ENCODE assay signal across 11 mouse cellular contexts in genomic region chr11:57459759-57460158, GRCm38 (mm10). TPM values are rescaled to one million over a fixed set of nuclear protein-coding genes. Genes with fewer than 3 reads are reported as not detected.
DNase-seq lines count a peak whose midpoint lies in the region; TF ChIP-seq lines count a peak whose summit lies in the region.
"Had no signal": no experiment of that assay in that cellular context is flagged by ENCODE, and none has a peak within 500 bp of the region (broad histone marks: within the 10 kb centered on the region; RNA-seq: fewer than 3 reads in every experiment).

No protein-coding gene starts in this region.

- no peaks in the 10 kb centered on the region for H3K4me1 ChIP-seq in lung, adult 2 months (ENCODE audit: control insufficient read depth, insufficient read depth, low read length)
- H3K4me1 ChIP-seq: embryonic facial prominence, embryonic 13.5 days; forebrain, embryonic 15.5 days; heart, embryonic 12.5 days; limb, embryonic 13.5 days had no signal

- DNase-seq in ovary, adult 18-20 months (ENCODE audit: low spot score) = peak; percentile 6
- DNase-seq in ovary, postnatal 10 days (ENCODE audit: low spot score) = no peak
- peak; percentile 23 for DNase-seq in cerebellum, adult 8-10 months
- DNase-seq in gastrocnemius, postnatal 14 days = peak; percentile 58
- peak; percentile 28 to 35 for DNase-seq in urinary bladder, postnatal 36 days (ENCODE audit: low spot score in 2 of 2)
- DNase-seq in lung, adult 2 months = no peak
- DNase-seq in thymus, postnatal 36 days = no peak

- intact Hi-C loops in gastrocnemius, postnatal 14 days (cut with DNase I; ENCODE audit: low total_unique reads) = loop anchor here (10.0 kb wide), 1 partner anchor 1325 kb away; no protein-coding TSS in a partner anchor

- no peak for TF ChIP-seq POLR2A in lung, adult 2 months (IDR thresholded peaks at IDR 0.05; ENCODE audit: borderline replicate concordance, extremely low read depth, low read depth, low read length)

- TF ChIP-seq CTCF in lung, adult 2 months (IDR thresholded peaks at IDR 0.05; ENCODE audit: insufficient read depth, low read length) = no peak

- WGBS in lung, adult 2 months = 60% methylated on average over 6 of the region's 6 CpGs

- no peak overlapping the region for H3K4me3 ChIP-seq in lung, adult 2 months (replicated peaks; ENCODE audit: extremely low read depth, low read depth, low read length)
- H3K4me3 ChIP-seq: embryonic facial prominence, embryonic 13.5 days; forebrain, embryonic 15.5 days; heart, embryonic 12.5 days; limb, embryonic 13.5 days had no signal

RNA-seq across cellular contexts. Expression of gene Fam114a2, which starts 58.7 kb away (rescaled TPM):
- total RNA-seq in gastrocnemius, postnatal 14 days (2021) = 10 to 100 TPM; 41.0 to 43.2 TPM
- 20.2 and 30.6 TPM in 2 replicates for polyA plus RNA-seq in lung, adult 2 months (2012; rRNA removed)

RNA-seq across cellular contexts. Expression of gene Mfap3, which starts 58.7 kb away (rescaled TPM):
- 10 to 100 TPM; 10.7 to 12.9 TPM for total RNA-seq in gastrocnemius, postnatal 14 days (2021)
- polyA plus RNA-seq in lung, adult 2 months (2012; rRNA removed) = 10.3 and 11.0 TPM in 2 replicates

Comparison
In these comparisons a context has a peak if more than half of its experiments do, and no peak if none do; other contexts are left out.
1. DNase-seq: peak in ovary, adult 18-20 months (single experiment), cerebellum, adult 8-10 months (single experiment), gastrocnemius, postnatal 14 days (single experiment) and urinary bladder, postnatal 36 days (2 of 2); none in ovary, postnatal 10 days (single experiment), lung, adult 2 months (single experiment) and thymus, postnatal 36 days (0 of 2).